Mouse (Mus musculus) layer of hippocampus, postnatal 36 days (tissue): ENCODE data around the gene Ptges2. TPM values are rescaled to one million over a fixed set of nuclear protein-coding genes. Genes with fewer than 3 reads are reported as not detected.
"Not testable (repeated sequence)": the region's sequence is repeated elsewhere in the genome, so short reads cannot be mapped to it uniquely, and the experiment has no call there.

ENCODE experiments used
- DNase-seq, 2 experiments: peaks; one replicate each; pipeline ENCODE4 v3.0.0; 2022
- total RNA-seq, 2 experiments: library from RNA; stranded (reverse); gene quantifications; 2 replicates each; pipeline ENCODE4 v1.2.3; 2021

Gene Ptges2
- total RNA-seq: 10 to 100 TPM; 37.1 to 37.7 TPM

DNA sequence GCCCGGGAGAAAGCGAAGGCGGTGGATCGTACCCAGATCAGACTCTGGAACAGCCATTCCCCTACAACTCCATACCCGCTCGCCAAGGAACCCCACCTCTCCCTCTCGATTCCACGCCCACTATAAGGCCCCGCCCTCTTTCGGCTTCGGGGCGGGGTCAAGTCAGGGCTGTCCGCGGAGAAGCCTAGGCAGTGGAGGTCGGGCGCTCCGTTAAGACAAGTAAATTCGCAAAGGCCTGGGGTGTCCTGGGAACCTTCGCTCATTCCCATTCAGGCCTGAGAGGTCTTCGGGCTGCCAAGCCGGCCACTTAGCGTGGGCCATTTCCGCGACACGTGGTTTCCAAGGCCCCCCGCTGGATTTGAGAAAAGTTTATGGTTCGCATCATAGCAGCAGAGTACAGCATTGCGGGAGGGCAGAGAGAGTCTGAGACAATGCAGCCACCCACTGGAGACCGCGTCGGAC is at the start of gene Ptges2:
TSS of gene Ptges2 (plus strand) at position 413 of the 462 bp plus-strand sequence.
- peak; percentile 88 to 92 for DNase-seq

DNA sequence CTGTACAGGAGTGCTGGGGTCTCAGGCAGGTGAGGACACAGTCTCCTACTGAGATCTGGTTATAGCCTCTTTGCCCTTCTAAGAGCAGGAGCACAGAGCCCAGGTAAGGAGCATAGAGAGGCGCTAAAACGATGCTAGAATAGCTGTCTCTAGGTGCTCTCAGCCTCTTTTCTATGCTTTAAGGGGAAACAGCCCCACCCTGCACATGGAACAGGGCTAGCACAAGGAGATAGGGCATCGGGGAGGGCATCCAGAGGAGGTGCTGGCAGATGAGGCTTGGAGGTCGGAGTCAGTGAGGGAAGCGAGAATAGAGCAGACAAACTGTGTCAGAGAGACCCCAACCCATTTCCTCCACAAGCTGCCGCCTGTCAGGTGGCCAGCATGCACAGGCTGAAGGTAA is 48.7 kb upstream of the Ptges2 start:
- no peak for DNase-seq

DNA sequence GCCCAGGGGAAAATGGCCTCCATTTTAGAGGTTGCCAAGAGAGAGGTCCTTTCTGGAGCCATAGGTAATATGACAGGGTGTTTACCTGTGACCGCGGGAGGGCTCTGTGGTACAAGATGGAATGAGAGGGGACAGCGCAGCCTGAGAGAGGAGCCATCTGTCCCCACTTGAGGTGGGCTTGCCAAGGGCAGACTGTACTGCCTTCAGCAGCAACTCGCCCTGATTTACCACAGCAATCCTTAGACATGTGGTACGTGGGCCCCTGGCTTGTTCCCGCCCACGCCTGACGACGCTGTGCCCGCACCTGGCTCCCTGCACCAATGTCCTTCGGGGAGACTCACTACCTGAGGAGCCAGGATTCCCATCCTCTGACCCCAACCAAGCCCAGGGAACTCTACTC is 47.4 kb upstream of the Ptges2 start:
- peak; percentile 56 to 60 for DNase-seq

DNA sequence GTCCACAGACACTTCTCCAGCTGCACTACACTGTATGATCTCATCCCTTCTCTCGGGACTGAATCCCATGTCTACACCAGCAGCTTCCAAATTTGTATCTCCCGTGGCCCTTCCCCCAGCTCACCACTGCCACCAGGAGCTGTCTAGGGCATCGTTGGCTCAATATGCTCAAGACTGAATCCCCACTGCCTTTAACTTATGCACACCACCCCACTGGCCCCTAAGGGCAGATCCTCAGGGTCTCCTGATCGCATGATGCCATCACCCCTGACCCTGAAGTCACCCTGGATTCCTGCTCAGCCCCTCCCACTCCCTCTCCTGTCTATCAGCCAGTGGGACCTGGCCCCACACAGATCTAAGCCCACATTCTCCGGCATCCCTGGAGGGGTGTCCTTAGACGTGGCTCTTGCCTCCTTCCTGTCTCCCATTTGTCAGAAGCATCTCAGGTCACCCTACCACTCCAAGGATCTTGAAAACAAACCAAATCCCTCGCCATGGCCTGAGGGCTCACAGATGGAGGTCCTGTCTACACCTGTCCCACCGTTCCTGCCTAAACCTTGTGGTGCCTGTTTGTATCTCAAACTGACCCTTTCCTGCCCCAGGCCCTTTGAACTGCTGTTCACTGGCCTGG is 46.0 kb upstream of the Ptges2 start:
- peak in 1 of 2 experiments; percentile 46 for DNase-seq

- DNase-seq: no peak
These were observed 45.1 kb upstream of the Ptges2 start for GRCm38 (mm10) chr2:32350471-32351051.

- peak; percentile 40 to 47 for DNase-seq
These were observed 44.2 kb upstream of the Ptges2 start for GRCm38 (mm10) chr2:32351471-32351961.

GRCm38 (mm10) chr2:32352151-32353006 is 43.3 kb upstream of the Ptges2 start, which contains the start of gene Ciz1:
TSS of gene Ciz1 (plus strand) at chr2:32352327.
- DNase-seq: peak; percentile 41 to 57

DNA sequence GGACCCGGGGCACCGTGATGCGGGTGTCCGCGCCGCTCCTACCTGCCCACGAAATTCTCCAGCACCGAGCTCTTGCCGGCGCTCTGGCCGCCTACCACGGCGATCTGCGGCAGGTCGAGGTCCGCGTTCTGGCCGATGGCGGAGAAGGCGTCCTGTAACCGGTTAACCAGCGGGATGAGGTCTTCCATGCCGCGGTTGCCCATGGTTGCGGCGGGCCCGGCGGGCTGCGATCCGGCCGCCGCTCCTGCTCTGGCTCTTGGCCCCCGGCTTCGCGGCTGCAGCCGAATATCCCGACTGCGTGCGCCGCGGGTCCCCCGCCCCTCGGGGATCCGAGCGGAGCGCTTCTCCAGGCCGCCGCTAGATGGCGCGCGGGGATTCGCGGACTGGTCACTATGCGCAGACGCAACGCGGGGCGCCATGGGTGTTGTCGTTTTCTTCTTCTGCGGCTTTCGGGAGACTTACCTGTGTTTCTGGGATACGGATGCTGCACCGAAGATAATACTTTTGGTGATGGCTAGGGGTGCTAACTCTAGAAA is 42.6 kb upstream of the Ptges2 start, which contains the start of gene Dnm1:
TSS of gene Dnm1 (minus strand) at position 332 of the 536 bp plus-strand sequence.
- peak; percentile 94 to 95 for DNase-seq

DNA sequence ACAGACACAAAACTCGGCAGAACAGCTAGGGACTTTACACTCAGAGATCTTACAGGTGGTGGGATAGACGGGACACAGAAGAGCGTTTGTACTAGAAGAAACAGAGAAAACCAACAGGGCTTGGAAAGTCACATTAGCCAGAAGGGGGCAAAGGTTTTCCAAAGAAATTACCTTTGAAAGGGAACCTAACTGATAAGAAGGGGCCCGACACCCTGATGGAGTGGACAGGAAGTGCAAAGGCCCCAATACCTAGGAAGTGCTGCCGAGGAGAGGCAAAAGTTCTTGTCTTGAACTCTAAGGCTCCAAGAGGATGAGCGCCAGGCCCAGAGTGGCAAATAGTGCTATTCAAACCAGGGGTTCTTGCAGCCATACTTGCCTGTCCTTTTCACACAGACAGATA is 41.9 kb upstream of the Ptges2 start:
- no peak for DNase-seq

GRCm38 (mm10) chr2:32354336-32354895 is 41.3 kb upstream of the Ptges2 start:
- DNase-seq: no peak

DNA sequence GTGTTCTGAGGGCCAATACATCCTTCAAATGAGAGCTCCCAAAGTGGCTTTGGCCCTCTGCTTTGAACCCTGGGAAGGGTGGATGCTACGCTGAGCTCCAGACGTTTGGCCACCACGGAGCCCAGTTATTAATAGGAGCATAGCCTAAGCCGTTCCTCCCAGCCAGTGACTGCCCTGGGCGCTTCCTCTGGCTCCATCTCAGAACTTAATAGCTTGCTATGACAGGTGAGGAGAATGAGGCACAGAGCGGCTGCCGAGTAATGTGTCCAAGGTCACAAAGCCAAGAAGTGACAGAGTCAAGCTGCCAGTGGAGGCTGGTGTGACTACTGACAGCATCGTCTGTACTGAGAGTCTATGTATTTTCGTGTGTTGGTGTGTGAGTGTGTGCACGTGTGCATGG is 39.5 kb upstream of the Ptges2 start:
- no peak for DNase-seq

DNA sequence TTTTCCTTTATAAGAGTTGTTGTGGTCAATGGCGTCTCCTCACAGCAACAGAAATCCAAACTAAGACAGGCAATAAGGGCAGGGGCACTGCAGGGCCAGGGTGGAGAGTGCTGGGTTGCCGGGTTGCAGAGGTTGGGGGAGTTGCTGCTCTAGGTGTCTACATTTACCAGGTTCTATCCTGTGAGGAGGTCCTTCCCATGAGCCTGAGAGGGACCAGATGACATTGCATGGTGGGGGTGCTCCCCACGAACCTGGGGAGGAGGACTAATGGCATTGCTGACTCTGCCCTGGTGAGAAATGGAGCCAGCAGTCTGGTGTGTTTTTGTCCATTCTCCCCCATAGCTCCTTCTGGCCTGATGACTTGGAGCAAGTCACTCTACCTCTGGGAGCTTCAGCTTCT is 38.0 kb upstream of the Ptges2 start:
- no peak for DNase-seq

- DNase-seq: no peak
These were observed 37.3 kb upstream of the Ptges2 start for GRCm38 (mm10) chr2:32358381-32358780.

- DNase-seq: peak; percentile 74 to 77
These were observed 35.0 kb upstream of the Ptges2 start for GRCm38 (mm10) chr2:32360741-32361140.

DNA sequence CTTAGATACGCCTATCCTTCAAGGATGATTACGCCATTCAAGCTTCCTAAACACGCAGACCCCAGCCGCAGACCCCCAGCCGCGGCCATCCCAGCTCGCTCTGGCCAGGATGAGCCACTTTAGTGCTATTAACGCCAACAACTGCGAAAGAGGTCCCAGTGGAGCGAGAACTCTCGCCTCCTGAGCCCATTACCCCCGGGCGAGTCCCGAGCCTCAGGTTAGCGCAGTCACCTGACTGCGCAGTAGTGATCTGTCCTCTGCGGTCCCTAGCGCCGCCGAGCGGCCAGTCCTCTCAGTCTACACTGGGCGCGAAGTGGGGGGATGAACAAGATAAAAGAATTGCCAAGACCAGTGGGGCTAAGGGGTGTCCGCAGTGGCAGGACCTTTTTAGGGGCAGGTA is 34.3 kb upstream of the Ptges2 start:
- peak; percentile 63 to 74 for DNase-seq

- not testable (repeated sequence) for DNase-seq
These were observed 33.4 kb upstream of the Ptges2 start for GRCm38 (mm10) chr2:32362274-32362673.

DNA sequence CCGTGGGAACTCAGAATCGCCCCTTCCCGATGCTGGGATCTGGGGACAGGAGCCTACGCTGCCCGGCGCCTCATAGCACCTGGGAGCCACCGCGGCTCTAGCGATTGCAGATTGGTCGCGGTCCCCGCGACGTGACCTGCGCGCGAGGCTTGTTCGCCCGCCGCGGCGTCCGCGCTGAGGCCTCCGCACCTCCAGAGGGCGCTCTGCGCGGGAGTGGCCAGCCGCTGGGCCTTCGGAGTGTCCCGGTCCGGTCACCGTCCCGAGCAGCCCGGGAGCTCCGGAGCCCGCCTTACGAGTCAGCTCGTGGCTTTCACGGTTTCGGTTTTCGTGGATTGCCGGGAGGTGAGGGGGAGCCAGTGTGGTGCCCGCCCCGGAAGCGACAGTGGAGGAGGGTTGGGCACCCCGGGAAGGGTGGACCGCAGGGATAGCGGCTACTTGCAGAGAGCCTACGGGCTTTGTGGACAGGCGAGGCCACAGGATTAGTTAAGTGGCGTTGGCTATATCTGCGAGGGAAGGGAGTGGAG is 32.8 kb upstream of the Ptges2 start:
- peak; percentile 90 for DNase-seq

GRCm38 (mm10) chr2:32363376-32364106 is 32.2 kb upstream of the Ptges2 start:
- DNase-seq: no peak

DNA sequence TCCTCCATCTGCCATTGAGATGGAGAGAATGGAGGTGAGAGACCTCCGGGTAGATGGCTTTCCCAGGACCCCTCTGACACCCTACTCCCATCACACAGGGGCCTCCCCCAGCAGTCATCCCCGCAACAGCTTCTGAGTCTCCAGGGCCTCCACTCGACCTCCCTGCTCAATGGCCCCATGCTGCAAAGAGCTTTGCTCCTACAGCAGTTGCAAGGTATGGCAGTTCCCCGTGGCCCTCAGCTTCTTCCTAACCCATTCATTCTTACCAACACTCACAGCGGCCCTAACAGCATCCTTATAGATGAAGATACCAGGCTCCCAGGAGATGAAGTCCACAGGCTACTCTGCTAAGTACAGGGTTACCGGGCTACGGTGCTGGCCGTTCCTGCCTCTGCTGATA is 31.6 kb upstream of the Ptges2 start:
- DNase-seq: no peak

DNA sequence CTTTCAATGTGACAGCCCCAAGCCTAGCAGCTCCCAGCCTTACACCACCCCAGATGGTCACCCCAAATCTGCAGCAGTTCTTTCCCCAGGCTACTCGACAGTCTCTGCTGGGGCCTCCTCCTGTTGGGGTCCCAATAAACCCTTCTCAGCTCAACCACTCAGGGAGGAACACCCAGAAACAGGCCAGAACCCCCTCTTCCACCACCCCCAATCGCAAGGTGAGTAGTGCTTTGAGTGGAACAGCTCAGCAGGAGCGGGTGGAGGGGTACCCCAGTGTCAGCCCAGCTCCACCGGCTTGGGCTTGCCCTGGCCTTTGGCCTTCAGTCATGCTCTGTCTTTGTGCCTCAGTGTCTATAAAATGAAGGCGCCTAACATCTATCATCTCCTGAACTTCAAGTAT is 28.4 kb upstream of the Ptges2 start:
- DNase-seq: no peak

DNA sequence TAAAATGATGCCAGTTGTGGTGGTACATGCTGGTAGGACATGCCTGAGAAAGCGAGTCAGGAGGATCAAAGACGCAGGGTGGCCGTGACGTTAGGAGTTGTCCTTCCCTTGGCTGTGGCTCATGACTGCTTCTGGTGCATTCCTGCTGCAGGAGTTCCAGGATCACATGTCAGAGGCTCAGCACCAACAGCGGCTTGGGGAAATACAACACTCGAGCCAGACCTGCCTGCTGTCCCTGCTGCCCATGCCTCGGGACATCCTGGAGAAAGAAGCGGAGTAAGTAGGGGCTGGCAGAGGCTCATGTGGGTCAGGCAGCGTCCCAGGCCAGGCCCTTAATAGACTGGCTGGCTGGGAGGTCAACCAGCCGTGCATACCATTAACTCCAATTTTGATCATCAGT is 21.5 kb upstream of the Ptges2 start:
- no peak for DNase-seq
